Mouse (Mus musculus) heart, embryonic 16.5 days (tissue): ENCODE measurements around the gene Plcg1. TPM values are rescaled to one million over a fixed set of nuclear protein-coding genes. Genes with fewer than 3 reads are reported as not detected.

Source experiments
- polyA plus RNA-seq: library from polyadenylated mRNA; unstranded; fragments of >200 nt; fragmentation: Nextera tagmentation; extraction: Ambion mirVana; gene quantifications from 2 replicates; pipeline ENCODE4 v1.2.1, GENCODE M21; 2015

The Plcg1 gene
- polyA plus RNA-seq, 1 experiment from 2014 or later = 26.4 TPM

Other genes with a start within 250 kb of the Plcg1 start
- 44.3 and 48.7 TPM in 2 replicates for gene Top1, start 85.4 kb upstream of the Plcg1 start, polyA plus RNA-seq
- 6.8 and 7.5 TPM in 2 replicates for gene Zhx3, start 141.7 kb downstream of the Plcg1 start, polyA plus RNA-seq
- 0.94 and 1.1 TPM in 2 replicates for gene Lpin3, start 149.4 kb downstream of the Plcg1 start, polyA plus RNA-seq
- gene Emilin3, start 181.0 kb downstream of the Plcg1 start, polyA plus RNA-seq = 1.5 and 1.7 TPM in 2 replicates